Mouse (Mus musculus) adrenal gland, adult 8-10 months (tissue): Measurements from ENCODE around the gene Tango2. TPM values are rescaled to one million over a fixed set of nuclear protein-coding genes. Genes with fewer than 3 reads are reported as not detected.

Experiments used
- DNase-seq: peaks from one replicate; pipeline ENCODE4 v3.0.0; 2022
- total RNA-seq, 4 experiments: library from RNA; stranded (reverse); gene quantifications; 2 replicates each; pipeline ENCODE4 v1.2.4; 2022

Tango2 gene
- total RNA-seq, 4 experiments from 2014 or later: 45.4 to 68.0 (median 52.7) TPM

DNA sequence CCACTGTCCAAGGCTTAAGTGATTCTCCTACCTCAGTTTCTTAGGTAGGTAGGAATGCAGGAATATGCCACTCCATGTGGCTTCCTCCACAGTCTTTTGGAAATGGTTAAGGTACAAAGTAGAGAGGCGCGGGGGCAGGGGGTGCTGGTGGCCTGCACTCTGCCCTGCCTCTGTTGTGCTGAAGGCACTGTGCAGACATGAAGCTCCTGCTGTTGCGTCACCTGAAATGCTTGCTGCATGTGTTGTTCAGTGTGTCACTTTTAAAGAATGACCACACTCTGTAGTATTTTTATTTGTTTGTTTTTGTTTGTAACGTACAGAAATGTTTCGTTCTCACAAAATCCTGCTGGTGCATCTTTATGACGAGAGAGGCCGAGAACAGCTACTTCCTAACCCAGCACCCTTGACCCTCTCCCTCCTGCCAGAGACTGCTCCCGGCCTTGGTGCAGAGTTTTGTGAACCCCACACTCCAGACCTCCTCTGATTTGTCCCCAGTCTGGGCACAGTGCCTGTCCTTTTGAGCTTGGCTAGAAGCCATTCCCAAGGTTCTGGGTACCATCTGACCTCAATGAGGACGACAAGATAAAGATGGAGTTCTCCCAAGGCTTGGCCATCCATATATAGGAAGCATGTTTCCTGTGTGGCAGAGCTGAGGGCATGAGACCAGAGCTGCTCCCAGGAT, 35.3 kb upstream of the Tango2 start:
- DNase-seq: peak; percentile 78

- DNase-seq: no peak
Measured at GRCm38 (mm10) chr16:18381621-18382258, 33.8 kb upstream of the Tango2 start.

DNA sequence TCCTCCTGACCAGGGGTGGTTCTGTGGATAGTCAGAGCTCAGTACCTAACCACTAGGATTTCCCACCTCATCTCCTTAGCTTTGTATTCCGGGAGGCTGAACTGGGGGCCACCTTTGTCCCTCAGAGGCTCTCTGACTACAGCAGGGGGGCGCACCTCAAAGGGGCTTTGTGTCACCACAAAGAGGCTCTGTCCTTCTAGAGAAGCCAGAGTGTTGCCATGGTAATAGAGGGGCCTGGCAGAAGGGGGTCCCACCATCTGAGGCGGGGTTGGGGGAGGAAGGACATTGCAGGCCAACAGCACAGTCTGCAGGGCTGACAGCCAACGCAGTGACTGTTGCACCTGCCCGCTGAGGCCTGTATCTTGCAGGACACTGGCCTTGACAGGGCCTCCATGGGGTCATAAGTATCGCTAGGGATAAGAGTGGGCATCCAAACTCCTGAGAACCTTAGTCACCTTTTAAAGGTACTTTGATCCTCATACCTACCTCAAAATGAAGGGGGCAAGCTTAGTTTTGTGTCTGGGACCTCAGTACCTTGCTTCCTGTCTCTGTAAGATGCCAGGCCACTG, 32.7 kb upstream of the Tango2 start:
- DNase-seq: no peak

GRCm38 (mm10) chr16:18379338-18380001, 31.6 kb upstream of the Tango2 start:
- DNase-seq: no peak

DNA sequence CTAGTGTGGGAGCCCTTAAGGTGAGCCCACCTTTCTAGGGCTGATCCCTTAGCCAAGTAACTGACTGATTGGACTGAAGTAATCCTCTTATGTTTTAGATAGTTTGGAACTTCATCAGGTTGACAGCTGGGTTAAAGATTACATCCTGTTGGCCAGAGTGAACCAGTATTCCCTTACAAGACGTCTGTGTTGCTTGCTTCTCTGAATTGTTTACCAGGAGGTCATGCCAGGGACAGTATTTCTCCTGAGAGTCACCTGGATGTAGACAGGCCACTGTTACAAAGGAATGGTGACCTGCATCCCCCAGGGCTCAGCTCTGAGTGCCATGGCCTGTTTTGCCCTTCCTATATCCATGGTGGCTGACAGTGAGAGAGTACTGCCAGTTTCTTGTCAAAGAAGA, 30.6 kb upstream of the Tango2 start:
- no peak for DNase-seq

DNA sequence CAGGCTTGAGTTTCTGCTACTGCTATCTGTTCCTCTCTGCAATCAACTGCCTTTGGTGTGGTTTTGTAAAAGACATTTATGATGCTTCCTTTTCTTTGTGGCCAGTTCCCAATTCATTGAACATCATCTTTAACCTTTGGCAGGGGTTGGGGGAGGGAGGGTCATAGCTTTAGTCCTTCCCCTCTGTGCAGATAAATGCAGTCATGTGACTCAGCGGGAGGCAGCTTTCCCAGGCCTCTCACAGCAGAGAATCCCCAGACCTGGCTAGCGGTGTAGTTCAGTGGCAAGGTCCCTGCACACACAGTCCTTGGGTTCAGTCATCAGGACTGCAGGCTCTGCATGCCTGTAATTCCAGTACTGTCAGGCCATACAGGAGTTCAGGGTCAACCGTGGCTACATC, 29.3 kb upstream of the Tango2 start:
- DNase-seq: no peak

- no peak for DNase-seq
Measured at GRCm38 (mm10) chr16:18376297-18376954, 28.5 kb upstream of the Tango2 start.

GRCm38 (mm10) chr16:18373632-18374031, 25.7 kb upstream of the Tango2 start:
- no peak for DNase-seq

DNA sequence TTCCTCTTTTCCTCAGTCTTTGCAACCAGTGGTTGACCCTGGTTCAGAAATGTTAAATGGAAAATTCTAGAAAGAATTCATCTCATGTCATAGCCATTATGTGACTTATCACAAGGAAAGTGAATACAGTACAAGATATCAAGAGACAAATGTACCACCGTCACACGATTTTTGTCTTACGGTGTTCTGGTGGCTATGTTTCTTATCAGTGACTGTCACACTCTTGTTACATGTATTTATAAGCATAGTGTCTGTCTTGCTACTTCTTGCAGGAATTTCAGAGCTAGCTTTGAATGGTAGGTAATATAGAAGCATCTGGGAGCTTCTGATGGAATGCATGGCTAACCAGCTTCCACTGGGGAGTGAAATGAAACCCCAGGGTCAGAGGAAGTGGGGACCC, 22.3 kb upstream of the Tango2 start:
- DNase-seq: no peak

- DNase-seq: no peak
Measured at GRCm38 (mm10) chr16:18366849-18367248, 18.9 kb upstream of the Tango2 start.

DNA sequence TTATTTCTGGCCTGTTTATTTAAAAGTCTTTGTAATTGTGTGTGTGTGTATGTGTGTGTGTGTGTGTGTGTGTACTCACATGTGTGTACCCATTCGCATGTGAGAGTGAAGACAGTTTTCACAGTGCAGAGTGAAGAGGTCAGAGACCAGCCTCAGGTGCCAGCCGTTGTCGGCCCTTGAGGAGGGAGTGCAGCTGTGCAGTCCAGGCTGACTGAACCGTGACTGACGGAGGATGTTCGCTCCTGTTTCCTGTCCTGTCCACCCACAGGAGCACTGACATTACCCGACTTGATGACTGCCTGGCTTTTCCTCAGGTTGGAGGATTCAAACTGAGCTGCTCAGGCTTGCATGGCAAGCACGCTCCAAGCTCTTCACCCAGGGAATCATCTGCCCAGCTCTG, 15.0 kb upstream of the Tango2 start:
- DNase-seq: no peak

GRCm38 (mm10) chr16:18360151-18360805, 12.4 kb upstream of the Tango2 start:
- no peak for DNase-seq

- no peak for DNase-seq
Measured at GRCm38 (mm10) chr16:18357977-18358376, 10.1 kb upstream of the Tango2 start.

GRCm38 (mm10) chr16:18356961-18357360, 9.1 kb upstream of the Tango2 start:
- no peak for DNase-seq

DNA sequence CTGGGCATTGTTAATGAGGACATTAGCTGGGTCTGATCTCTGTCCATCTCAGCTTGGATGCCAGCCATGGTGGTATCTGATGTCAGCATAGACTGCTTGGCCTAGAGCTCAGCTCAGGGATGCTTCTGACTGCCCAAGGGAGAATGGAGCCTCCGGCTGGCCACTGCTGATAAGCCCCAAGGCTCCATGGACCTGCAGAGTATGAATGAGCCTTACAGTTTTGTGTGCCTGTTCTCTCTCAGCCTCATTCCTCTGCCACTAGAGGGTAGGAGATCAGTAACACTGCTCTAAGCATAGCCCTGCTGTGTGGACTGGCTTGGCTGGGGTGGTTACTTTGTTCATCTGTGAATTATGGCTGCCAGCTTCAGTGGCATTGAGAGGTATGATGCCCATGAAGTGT, 5.2 kb upstream of the Tango2 start:
- DNase-seq: no peak

DNA sequence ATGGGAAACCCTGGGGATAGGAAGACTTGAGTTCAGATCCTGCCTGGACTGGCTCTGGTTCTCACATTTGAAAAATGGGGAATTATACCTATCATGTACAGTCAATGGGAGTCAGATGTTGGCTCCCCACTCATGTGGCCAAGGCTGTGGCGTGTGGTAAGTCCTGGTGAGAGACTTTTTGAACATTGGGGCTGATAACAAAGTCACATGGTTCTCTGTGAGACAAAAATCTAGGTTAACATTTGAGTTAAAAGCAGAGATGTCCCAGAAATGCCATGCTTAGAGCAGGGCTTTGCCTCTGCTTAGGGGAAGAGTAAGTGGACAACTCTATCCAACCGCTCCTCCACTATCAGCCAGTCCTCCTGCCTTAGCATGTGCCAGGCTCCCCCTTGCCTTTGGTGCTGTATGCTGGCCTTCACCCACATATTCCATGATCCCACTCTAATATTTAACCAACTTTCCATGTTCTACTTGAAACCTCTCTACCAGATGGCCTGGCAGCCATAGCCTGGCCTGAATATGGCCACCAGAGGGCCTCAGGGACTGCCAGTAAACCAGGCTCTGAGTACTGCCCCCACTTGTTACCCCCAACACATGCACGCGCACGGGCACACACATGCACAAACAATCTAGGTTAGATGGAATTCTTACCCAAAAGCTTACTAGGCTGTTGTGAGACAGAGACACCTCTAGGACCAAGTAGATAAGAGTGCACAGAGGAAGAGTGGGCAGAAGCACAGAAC, 3.6 kb upstream of the Tango2 start:
- no peak for DNase-seq

DNA sequence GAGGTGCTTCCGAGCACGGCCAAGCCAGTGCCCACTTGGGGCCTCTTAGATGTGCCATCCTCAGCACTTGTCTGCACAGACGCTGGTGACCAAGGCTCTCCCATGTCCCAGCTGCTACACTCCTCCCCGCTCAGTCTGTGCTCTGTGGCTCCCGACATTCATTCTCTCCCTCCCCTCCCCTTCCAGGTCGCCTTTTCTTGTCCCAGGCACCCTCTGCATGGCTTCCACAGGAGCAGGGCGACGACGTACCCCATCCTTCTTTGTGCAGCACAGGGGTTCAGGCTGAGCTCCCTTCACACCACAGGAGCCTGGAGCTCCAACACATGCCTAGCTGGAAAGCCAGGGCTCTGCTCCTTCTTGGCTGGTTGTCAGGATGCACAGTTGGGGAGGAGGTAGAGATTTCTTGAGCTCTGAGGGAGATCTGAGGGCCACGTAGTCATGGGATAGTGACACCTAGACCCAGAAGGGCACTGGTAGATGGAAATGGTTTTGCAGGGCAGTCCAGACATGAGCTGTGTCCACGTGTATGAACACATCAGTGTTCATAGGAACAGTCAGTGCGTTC, 1.9 kb upstream of the Tango2 start:
- DNase-seq: no peak

DNA sequence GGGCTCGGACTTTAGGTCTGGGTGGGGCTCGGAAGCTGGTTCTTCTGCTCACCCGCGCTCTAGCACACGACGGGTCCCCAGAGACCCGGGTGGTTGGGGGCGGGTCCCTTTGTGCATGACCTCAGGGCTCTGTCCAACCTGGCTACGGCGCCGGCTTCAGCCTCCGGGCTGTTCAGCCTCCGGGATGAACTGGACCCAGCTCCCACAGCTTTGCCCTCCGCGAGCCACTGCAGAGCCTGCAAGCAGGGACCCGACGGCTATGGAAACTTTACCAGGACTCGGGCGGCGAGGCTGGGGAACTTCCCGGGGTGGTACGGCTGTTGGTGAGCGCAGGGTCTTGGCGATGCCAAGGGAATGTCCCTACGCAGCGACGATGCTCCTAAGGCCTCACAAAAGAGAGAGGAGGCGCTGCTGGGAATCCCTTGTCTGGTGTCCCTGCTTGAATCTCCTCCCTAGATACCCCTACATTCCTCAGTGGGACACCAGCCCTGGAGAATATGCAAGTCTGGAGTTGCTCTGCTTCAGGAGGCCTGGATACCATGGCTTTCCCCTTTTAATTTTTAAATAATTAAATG, 785 bp upstream of the Tango2 start:
- DNase-seq: no peak

DNA sequence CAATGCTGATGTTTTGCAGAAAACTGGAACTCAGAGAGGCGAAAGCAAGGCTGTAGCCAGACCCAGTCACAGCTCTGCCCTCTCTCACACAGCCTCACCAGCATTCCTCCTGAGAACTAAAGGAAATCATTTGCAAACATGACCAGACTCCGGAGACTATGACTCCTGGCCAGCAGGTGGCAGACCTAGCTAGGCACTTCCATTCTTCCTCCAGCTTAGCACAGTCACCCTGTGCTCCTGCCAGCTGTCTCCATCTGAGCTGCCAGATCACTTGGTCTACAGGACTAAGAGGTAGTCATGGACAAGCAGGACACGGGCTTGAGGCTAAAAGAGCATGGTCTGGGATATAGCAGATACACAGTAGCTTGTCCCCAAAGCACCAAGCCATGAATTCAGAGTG, 2.7 kb downstream of the Tango2 start:
- DNase-seq: peak; percentile 84

DNA sequence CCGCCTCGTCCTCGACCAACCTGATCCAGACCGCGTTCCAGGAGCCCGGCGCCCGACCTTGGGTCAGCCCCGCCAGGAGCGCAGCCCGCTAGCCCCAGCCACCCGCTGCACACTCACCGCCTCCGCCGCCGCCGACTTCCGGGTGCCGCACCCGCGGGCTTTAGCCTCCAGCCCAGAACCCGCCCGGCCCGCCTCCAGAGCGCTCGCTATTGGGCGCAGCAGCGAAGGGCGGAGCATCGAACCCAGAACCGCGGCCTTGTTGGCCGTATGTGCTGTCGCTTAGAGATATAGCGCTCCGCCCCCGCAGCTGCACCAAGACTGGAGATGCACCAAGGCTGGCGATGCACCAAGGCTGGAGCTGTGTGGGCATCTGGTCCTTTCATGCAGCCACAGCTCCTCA, 4.1 kb downstream of the Tango2 start:
- peak; percentile 97 for DNase-seq
